Mouse (Mus musculus) retina, adult 2 months (tissue): ENCODE data around the gene Rps6kb2.

Experiments used
- DNase-seq: peaks from one replicate; pipeline ENCODE4 v3.0.0-alpha.2; 2012; ENCODE audit warnings: low read depth, low spot score

Rps6kb2 gene

DNA sequence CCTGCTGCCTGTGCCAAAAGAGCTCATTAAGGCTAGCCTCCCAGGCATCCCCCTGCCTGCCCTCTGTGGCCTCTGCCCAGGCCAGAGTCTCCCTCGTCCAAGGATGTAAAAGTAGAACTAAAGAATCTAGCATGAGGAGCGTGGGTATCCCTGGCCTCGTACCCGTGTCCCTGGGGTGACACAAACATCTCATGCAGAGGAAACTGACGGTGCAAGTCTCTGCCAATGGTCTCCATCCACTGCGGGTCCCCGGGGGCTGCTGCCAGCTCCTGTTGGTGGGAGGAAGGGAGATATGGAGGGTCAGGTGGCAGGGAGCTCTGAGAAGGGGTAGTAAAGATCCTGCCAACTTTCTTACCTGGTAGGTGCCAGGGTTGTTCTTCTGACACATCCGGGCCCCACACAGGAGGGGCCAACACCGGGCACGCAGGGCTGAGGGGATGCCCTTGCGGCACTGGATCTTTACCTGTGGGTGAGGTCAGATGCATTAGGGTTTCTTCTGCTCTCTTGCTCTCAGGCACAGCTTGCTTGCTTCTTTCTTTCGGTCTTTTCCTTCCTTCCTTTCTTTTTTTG, 26.0 kb upstream of the Rps6kb2 start:
- no peak for DNase-seq

DNA sequence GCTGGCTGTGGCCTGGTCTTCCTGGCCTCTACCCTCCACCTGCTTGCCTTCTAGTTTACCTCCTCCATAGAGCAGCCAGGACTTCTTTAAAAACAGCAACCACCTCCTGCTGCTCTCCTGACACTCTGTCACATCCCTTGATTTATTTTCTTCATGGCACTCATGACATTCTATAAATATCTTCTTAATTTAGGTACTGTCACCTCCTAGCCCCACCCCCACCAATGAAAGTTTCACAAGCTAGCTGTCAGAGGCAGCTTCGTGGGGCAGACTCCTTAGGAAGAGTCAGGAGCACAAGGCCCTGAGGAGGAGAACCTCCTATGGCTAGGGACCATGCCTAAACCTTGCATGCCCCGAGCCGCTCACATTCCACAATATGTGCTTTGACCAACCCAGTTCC, 24.1 kb upstream of the Rps6kb2 start:
- DNase-seq = no peak

DNA sequence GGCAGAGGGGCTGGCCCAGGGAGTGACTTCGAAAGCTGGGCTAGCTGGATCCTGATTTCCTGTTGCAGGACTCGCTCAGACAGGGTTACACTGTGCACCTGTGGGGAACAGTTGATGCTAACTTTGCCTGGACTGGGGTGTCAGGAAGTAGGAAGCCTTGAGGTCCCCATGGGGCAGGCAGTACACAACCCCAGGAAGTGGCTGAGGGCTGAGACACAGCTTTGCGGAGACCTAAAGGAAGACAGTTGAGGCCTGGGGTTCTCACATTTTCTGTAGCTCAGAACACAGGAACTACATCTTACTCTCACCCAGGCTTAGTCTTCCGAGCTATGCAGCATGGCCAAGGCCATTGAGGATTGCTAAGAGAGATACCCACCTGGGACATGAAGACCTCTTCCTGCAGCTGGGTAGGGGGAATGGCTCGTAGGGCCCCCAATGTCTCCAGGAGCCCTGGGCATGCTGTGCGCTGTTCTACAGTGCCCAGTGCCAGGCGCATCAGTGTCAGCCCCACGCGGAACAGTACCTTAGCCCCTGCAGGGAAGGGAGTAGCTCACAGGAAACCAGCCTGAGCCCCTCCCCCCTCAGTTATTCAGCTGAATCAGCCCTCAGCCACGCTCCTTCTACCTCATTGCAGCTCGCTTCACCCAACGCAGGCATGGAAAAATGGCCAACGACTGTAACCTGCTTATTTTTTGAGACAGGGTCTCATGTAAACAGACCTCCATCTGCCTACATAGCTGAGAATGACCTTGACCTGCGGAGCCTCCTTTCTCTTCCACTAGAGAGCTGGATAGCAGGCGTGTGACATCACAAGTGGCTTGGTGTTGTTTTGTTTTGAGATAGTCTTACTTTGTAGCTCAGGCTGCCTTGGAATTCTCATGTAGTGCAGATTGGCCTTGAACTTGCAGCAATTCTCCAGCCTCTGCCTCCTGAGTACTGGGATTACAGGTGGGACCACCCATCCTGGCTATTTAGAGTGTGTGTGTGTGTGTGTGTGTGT, 22.1 kb upstream of the Rps6kb2 start:
- no peak for DNase-seq

DNA sequence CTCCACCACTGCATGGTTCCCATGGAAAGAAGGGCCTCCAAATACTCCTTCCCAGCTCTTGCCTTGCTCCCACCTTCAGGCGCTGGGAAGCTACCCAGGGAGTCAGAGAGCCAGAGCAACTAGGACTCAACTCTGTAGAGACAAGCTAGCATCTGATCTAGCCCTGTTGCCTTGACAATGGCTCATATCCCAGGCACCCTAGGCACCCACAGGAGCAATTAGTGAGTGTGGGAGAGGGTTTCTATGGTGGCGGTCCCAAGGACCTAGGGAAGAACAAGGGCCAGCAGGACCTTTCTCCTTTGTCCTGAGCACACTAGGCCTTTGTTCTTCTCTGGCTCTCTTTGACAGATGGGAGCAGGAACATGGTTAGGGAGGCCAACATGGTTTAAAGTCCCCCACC, 20.5 kb upstream of the Rps6kb2 start:
- DNase-seq = no peak

DNA sequence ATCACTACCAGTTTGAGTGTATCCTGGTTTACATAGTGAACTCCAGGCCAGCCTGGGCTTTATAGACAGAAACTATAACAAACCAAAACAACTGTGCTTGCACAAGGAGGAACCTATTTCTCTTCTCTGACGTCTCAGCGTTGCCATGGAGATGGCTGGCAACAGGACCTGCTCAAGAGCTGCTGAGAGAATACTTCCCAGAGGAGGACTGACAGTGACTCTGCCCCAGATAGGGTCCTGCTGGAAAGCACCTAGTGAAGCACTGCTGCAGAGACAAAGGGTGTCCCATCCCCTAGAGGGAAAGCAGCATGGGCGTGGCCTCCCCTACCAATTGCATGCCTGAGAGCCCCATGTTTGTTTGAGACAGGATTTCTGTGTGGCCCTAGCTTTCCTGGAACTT, 18.7 kb upstream of the Rps6kb2 start:
- no peak for DNase-seq

DNA sequence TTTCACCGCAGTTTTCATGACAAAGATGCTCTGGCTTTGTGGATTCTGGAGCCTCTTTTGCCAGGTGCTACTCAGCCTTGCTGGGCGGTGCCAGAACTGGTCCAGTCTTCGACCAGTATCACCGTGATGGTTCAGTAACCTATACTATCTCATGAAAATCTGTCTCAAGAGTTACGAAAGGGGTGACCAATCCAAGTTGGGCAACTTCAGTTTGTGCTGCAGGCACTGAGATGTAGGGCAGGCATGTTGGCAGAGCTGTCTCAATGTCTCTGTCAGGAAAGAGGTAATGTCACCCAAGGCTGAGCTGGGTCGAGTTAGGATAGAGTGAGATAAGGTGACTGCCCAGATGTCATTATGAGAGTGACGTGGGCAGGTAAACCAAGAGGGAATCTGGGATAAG, 17.3 kb upstream of the Rps6kb2 start:
- no peak for DNase-seq

DNA sequence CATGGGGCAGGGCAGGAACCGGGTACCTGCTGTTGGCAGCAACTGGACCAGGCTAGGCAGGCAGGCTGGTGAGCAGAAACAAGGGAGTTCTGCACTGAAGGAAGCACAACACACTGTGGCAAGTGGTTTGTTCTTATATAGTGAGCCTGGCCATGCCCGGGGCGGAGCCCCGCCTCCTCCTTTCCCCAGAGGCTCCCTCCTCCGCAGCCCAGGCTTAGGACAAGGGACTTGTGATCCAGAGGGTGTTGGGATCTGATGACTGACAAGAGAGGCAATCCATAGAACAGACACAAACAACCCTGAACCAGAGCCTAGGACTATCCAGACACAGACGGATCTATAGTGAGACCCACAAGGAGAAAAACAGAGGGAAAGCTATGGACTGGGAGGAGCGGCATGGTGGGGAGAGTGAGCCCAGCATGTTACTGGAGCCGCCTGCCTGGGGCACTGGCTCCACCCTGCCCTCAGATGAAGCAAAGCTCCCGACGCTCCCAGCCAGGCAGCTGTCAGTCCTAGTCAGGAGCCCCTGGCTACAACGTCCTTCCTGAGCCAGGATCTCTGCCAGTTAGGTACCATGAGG, 12.3 kb upstream of the Rps6kb2 start, which contains the start of gene Carns1:
TSS of gene Carns1 (minus strand) at position 112 of the 580 bp plus-strand sequence.
- DNase-seq = no peak

DNA sequence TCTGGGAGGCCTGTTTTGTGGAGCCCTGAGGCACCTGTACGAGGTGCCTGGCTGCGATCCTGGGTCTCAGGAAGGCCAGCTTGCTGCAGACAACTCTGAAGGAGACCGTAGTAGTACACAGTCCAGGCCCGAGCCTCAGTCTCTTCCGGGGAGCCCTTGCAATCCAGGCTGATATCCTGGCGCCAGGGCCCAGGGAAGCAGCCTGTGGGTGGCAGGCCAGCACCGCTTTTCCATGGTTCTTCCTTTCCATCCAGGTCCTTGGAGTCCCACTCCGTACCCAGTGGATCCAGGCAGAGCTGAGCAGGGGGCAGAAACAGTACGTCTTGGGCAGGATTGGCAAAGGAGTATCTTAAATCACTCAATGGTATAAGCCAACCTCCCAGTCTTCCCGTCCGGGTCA, 9.8 kb upstream of the Rps6kb2 start:
- no peak for DNase-seq

DNA sequence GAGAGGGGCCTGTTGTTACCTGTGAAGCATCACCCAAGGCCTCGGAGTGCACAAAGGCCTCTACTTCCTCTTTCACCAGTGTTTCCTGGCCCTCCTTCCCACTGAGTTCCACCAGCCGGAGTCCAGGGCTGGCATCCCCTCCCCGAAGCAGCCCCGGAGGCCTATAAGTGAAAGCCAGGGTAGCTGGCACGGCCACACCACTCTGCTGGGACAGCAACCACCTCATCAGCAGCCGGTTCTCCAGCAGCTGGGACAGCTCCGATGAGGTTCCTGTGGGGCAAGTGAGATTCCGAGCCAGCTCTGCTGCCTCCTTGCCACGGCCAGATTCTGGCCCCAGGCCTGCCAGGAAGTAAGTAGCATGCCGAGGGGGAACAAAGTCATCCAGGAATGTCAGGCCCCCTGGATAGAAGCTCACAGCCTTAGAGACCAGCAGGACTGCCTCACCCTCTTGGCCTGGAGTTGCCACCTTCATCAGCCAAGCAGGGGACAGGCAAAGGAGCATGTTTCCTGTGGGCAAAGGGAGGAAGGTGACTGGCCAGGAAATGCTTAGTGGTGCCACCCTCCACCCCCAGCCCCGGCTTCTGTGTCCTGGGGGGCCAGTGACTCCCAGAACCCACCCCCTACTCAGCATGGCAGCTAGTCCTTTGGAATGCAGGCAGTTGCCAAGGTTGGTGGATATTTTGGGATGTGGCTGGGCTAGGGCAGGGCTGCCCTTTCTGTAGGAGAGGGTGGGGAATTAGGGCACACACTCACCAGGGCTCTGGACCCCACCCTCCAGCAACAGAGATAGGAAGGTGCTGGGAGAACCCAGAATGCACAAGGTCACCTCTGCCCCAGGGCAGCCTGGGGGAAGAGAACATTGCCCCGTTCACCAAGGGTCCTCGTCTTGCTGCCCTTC, 8.5 kb upstream of the Rps6kb2 start:
- DNase-seq = no peak

DNA sequence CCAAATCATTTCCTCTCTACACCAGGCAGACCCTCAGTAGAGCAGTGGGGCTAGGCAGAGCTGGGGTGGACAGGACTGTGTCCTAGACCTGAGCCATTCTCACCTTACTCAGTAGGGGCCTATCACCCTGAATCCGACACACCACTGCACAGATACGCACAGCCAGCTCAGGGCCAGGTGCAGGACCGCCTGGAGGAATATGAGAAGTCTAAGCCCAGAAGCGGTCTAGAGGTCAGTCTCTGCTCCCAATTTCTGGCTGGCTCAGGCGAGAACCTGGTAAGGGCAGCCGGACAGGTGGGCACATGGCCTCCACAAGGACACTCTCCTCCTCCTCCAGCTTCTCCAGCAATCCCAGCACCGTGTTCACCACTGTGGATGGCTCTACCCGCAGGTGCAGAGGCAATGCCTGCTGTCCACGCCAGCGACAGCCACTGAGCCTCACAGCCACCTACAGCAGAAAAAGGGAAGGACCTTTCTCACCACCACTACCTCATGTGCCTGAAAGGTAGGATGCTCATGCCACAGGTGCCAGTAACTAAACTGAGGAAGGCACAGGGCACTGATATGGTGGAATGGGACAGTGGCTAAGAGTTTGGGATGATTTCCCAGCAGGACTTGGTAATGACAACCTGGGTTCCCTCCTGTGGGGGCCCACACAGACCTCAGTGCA, 7.7 kb upstream of the Rps6kb2 start:
- DNase-seq = no peak

DNA sequence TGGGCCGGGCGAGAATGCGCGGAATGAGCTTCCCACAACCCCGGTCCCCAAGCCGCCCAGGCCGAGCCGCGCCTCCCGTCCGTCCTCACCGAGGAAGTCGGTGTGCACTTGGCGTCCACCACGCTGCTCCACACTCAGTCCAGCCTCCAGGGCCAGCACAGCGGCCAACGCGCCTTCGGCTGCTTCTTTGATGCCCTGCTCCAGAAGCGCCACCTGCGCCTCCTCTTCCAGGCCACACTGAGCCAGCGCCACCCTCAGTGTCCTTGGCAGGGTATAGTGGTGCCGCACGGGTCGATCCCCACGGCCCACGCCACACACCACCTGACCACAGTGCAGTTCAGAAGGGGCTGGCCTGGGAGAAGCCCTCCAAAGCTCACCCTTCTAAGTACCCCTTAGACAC, 6.7 kb upstream of the Rps6kb2 start:
- DNase-seq = no peak

DNA sequence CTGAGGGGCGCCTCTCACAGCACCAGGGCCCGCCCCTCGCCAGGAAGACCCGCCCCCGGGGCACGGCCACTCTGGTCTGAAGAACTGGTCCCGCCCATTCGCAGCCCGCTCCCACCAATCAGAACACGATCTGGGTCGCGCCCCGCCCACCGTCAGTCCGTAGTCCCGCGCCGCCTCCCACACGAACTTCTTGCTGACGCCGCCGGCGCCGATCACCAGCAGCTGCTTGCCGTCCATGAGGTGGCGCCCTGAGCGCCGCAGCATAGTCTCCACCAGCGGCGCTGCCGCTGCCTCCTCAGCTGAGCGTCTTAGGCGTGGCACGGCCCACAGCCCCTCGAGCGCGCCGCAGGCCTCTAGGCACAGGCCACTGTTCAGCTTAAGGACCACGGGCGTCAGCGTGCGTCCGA, 6.2 kb upstream of the Rps6kb2 start:
- DNase-seq = peak; percentile 95

DNA sequence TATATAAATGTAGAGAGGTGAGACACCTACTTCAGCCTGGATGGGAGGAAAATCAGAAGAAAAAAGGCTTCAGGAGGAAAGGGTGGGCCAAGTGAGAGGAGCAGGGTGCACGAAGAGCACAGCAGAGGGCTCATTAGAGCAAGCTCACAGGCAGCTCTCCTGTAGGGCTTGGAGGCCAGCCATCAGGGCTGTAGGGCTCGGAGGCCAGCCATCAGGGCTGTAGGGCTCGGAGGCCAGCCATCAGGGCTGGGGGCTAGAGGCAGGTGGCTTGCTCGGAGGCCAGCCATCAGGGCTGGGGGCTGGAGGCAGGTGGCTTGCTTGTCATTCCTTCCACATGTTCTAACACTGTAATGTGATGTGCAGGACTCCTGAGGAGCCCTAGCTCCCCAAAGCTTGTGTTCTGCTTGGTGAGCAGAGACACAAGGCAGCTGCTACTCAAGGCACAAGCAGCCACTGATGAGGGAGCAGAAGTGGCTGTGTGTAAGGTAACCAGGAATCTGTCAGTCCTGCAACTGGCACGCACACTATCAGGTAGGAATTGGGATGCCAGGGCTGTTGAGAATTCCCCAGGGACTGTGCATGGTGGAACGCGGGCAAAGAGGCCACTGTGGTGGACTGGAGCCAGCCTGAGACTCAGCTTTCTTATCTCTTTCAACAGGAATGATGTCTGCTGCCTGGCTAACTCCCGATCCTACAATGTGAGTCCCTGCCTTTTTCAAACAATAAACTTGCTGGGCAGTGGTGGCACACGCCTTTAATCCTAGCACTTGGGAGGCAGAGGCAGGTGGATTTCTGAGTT, 3.7 kb upstream of the Rps6kb2 start:
- DNase-seq = no peak

DNA sequence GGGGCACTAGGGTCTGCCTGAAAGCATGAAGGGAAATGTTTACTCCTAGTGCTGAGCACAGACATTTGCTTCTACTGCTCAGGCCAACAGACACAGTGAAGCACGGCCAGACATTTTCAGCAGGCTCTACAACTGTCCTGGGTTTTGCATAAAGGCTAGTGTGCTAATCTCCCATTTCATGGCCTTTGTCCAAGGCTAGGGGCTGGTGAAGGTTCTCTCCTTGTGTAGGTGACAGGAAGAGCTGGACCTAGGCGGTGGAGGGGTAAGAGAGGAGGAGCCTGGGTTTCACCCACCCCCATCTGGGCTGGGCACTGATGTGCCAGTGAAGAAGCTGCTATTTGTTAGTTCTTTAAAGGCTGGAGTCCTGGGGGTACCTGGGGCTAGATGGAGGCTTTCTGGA, 1.6 kb upstream of the Rps6kb2 start:
- DNase-seq = no peak

DNA sequence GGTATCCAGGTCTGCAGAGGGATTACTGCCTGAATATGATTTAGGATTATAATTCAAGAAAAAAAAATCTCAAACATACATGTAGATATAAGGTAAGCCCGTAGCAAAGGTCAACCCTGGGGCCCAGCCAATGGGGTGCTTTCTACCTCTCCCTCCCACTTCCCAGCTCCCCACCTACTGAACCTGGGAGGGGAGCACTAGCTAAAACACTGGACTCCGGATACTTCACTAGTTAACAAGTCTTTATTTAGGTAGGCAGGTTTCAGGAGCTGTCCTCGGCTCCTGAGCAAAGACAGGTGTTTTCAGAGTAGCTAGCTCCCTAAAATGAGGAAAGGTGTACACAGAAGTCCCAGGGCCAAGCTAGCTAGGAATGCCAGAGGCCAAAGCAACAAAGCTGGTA, 946 bp upstream of the Rps6kb2 start:
- no peak for DNase-seq

DNA sequence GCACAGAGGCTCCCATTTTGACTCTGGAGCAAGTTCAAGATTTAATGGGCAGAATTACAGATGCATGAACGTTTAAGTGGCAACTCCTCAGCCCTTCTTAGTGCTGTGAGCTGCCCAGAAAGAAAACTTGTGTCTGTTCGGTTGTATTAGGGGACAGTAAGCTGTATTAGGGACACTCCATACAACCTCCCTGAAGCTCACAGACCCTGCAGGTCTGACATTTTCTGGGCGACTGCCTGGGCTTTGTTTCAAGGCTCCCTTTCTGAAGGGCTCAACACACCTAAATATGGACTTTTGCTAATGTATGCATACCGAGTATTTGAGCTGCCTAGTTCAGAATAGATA, 361 bp upstream of the Rps6kb2 start:
- DNase-seq = no peak

DNA sequence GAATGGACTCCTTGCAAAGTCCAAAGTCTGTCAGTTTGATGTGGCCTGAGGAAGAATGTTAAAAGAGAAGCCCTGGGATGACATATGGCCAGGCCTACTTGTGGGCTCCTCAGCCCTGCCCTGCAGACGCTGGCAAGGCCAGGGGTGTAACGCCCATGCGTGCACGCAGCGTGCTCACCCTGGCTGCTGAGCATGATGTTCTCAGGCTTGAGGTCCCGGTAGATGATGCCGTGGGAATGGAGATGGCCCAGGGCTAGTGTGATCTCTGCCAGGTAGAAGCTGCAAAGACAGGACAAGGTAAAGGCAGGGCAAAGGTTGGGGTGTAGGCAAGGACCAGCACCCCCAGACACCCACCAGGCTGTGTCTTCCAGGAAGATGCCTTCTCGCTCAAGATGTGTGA, 4.1 kb downstream of the Rps6kb2 start:
- DNase-seq = no peak

DNA sequence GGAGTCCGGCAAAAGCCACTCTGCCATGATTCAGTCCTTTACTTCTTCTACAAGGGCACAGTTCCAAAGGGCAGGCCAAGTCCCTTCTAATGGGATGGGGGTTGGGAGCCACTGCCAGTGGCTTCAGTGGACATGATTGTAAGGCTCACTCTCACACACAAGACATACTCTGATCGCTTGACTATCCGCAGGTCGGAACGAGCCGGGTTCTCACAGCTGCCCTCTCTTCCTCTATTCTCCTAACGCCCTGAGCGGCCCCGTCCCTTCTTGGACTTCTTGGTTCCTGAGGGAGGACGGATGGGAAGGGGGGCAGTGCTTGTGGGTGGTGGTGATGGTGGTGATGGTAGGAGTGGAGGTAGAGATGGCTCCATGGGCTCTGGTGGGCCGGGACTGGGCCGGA, 6.4 kb downstream of the Rps6kb2 start:
- DNase-seq = no peak

DNA sequence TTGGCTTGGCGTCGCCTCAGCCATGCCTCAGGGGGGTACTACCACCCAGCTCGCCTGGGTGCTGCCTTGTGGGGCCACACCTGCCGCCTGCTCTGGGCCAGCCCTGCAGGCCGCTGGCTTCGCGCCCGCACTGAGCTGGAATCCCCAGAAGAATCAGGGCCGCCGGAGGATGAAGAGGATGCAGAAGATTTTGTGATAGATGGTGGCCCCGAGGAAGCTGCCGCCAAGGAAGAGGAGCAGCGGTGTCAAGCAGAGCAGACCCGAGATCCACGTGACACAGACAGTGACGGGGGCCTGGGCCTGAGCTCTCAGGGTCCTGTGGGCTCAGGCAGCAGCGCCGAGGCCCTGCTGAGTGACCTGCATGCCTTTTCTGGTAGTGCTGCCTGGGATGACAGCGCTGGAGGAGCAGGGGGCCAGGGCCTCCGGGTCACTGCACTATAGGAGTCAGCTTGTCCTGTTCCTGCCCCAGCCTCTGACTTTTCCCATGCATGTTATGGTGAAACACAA, 7.0 kb downstream of the Rps6kb2 start:
- DNase-seq = no peak
